Mouse (Mus musculus) 416B (cell line): ENCODE measurements around the gene Hfe2.

Source experiments
- DNase-seq: peaks from one replicate; pipeline ENCODE4 v3.0.0; 2011; ENCODE audit warnings: low read depth

Hfe2 gene

GRCm38 (mm10) chr3:96557694-96558093 is 32.7 kb downstream of the Hfe2 start, which contains the start of gene Txnip:
Gene Txnip, plus strand, starts transcription at chr3:96557957.
- DNase-seq, result peak; percentile 99

GRCm38 (mm10) chr3:96558159-96558558 is 33.2 kb downstream of the Hfe2 start:
- no peak for DNase-seq

GRCm38 (mm10) chr3:96558668-96559196 is 33.8 kb downstream of the Hfe2 start:
- peak; percentile 59 for DNase-seq

GRCm38 (mm10) chr3:96559398-96559910 is 34.5 kb downstream of the Hfe2 start:
- DNase-seq, result peak; percentile 61

GRCm38 (mm10) chr3:96559911-96560850 is 35.2 kb downstream of the Hfe2 start:
- no peak for DNase-seq

GRCm38 (mm10) chr3:96560881-96561668 is 36.1 kb downstream of the Hfe2 start:
- no peak for DNase-seq

GRCm38 (mm10) chr3:96561946-96562681 is 37.1 kb downstream of the Hfe2 start:
- DNase-seq, result peak; percentile 46

- DNase-seq, result peak; percentile 51
Observed at GRCm38 (mm10) chr3:96563267-96563666, 38.3 kb downstream of the Hfe2 start.

- DNase-seq, result peak; percentile 55
Observed at GRCm38 (mm10) chr3:96563911-96564632, 39.1 kb downstream of the Hfe2 start.

- DNase-seq, result peak; percentile 88
Observed at GRCm38 (mm10) chr3:96564633-96565032, 39.7 kb downstream of the Hfe2 start.

- DNase-seq, result no peak
Observed at GRCm38 (mm10) chr3:96565105-96565504, 40.1 kb downstream of the Hfe2 start.

- DNase-seq, result no peak
Observed at GRCm38 (mm10) chr3:96566661-96567450, 41.9 kb downstream of the Hfe2 start.

- no peak for DNase-seq
Observed at GRCm38 (mm10) chr3:96568605-96569004, 43.6 kb downstream of the Hfe2 start.

GRCm38 (mm10) chr3:96569506-96569905 is 44.5 kb downstream of the Hfe2 start:
- no peak for DNase-seq

- DNase-seq, result no peak
Observed at GRCm38 (mm10) chr3:96569966-96570605, 45.1 kb downstream of the Hfe2 start.

- no peak for DNase-seq
Observed at GRCm38 (mm10) chr3:96570643-96571042, 45.7 kb downstream of the Hfe2 start.

GRCm38 (mm10) chr3:96571336-96571735 is 46.4 kb downstream of the Hfe2 start:
- DNase-seq, result no peak

GRCm38 (mm10) chr3:96571896-96572698 is 47.1 kb downstream of the Hfe2 start:
- no peak for DNase-seq
